Mouse (Mus musculus) c-Kit-positive CD71-negative TER-119-negative erythroid progenitor cells, embryonic 14.5 days (primary cell): ENCODE measurements around the gene Hnrnpc.

ENCODE experiments used
- DNase-seq: peaks from one replicate; pipeline ENCODE4 v3.0.0-alpha.2; 2013; ENCODE audit warnings: low read depth

Gene Hnrnpc

GRCm38 (mm10) chr14:52103856-52104676 is at the start of gene Hnrnpc:
Gene Hnrnpc (minus strand): TSS chr14:52104028.
- DNase-seq = peak; percentile 100

- DNase-seq = no peak
These were observed 48.8 kb upstream of the Hnrnpc start for GRCm38 (mm10) chr14:52152613-52153012.

- no peak for DNase-seq
These were observed 48.4 kb upstream of the Hnrnpc start for GRCm38 (mm10) chr14:52152179-52152578.

GRCm38 (mm10) chr14:52149888-52150287 is 46.1 kb upstream of the Hnrnpc start:
- DNase-seq = no peak

- DNase-seq = no peak
These were observed 42.7 kb upstream of the Hnrnpc start for GRCm38 (mm10) chr14:52146540-52146939.

- no peak for DNase-seq
These were observed 40.3 kb upstream of the Hnrnpc start for GRCm38 (mm10) chr14:52144165-52144564.

- DNase-seq = no peak
These were observed 37.8 kb upstream of the Hnrnpc start for GRCm38 (mm10) chr14:52141445-52142127.

- DNase-seq = no peak
These were observed 37.0 kb upstream of the Hnrnpc start for GRCm38 (mm10) chr14:52140577-52141444.

- no peak for DNase-seq
These were observed 29.8 kb upstream of the Hnrnpc start for GRCm38 (mm10) chr14:52133584-52133983.

- no peak for DNase-seq
These were observed 20.8 kb upstream of the Hnrnpc start for GRCm38 (mm10) chr14:52124636-52125035.

GRCm38 (mm10) chr14:52123918-52124317 is 20.1 kb upstream of the Hnrnpc start:
- no peak for DNase-seq

GRCm38 (mm10) chr14:52120169-52120568 is 16.3 kb upstream of the Hnrnpc start:
- no peak for DNase-seq

GRCm38 (mm10) chr14:52118823-52119608 is 15.2 kb upstream of the Hnrnpc start:
- no peak for DNase-seq

- no peak for DNase-seq
These were observed 14.6 kb upstream of the Hnrnpc start for GRCm38 (mm10) chr14:52118456-52118822.

GRCm38 (mm10) chr14:52117241-52117640 is 13.4 kb upstream of the Hnrnpc start:
- DNase-seq = no peak

GRCm38 (mm10) chr14:52114101-52114500 is 10.3 kb upstream of the Hnrnpc start:
- DNase-seq = no peak

GRCm38 (mm10) chr14:52110346-52110745 is 6.5 kb upstream of the Hnrnpc start, which contains the start of gene Rpgrip1:
Gene Rpgrip1 (plus strand): TSS chr14:52110704.
- DNase-seq = no peak

GRCm38 (mm10) chr14:52108025-52108424 is 4.2 kb upstream of the Hnrnpc start:
- no peak for DNase-seq

GRCm38 (mm10) chr14:52106741-52107140 is 2.9 kb upstream of the Hnrnpc start:
- no peak for DNase-seq

GRCm38 (mm10) chr14:52105308-52105707 is 1.5 kb upstream of the Hnrnpc start:
- no peak for DNase-seq

- no peak for DNase-seq
These were observed 953 bp upstream of the Hnrnpc start for GRCm38 (mm10) chr14:52104677-52105285.
